Mouse (Mus musculus) frontal cortex, adult (tissue): ENCODE data around the gene Gorasp2.

Experiments
- ATAC-seq: cut with Nextera tagmentation; 2 replicates; pipeline ENCODE4 v1.9.2; 2017; ENCODE audit warnings: mild to moderate bottlenecking, moderate library complexity, mixed read lengths; ENCODE audit not compliant: low TSS enrichment

Gene Gorasp2

GRCm38 (mm10) chr2:70661715-70662495 is 529 bp downstream of the Gorasp2 start, which contains the start of gene Gm26558:
Gm26558 (minus strand) TSS chr2:70662108.
- ATAC-seq: peak; percentile 41

- ATAC-seq: no peak
Measured at GRCm38 (mm10) chr2:70663764-70664163, 2.4 kb downstream of the Gorasp2 start.

- ATAC-seq: no peak
Measured at GRCm38 (mm10) chr2:70667016-70667415, 5.6 kb downstream of the Gorasp2 start.

- ATAC-seq: no peak
Measured at GRCm38 (mm10) chr2:70669241-70669640, 7.9 kb downstream of the Gorasp2 start.

- no peak for ATAC-seq
Measured at GRCm38 (mm10) chr2:70669896-70670295, 8.5 kb downstream of the Gorasp2 start.

- ATAC-seq: peak; percentile 88
Measured at GRCm38 (mm10) chr2:70672476-70672875, 11.1 kb downstream of the Gorasp2 start.

GRCm38 (mm10) chr2:70673445-70674126 is 12.2 kb downstream of the Gorasp2 start:
- ATAC-seq: 0 out of 2 replicates have a peak, but pooled peaks have one; percentile 64

- ATAC-seq: no peak
Measured at GRCm38 (mm10) chr2:70682324-70682723, 20.9 kb downstream of the Gorasp2 start.

- peak; percentile 72 for ATAC-seq
Measured at GRCm38 (mm10) chr2:70688454-70689078, 27.2 kb downstream of the Gorasp2 start.

GRCm38 (mm10) chr2:70690195-70690594 is 28.8 kb downstream of the Gorasp2 start:
- no peak for ATAC-seq

- ATAC-seq: no peak
Measured at GRCm38 (mm10) chr2:70695712-70696111, 34.3 kb downstream of the Gorasp2 start.

GRCm38 (mm10) chr2:70700851-70701250 is 39.5 kb downstream of the Gorasp2 start:
- no peak for ATAC-seq

GRCm38 (mm10) chr2:70701571-70701970 is 40.2 kb downstream of the Gorasp2 start:
- no peak for ATAC-seq

- no peak for ATAC-seq
Measured at GRCm38 (mm10) chr2:70702403-70702802, 41.0 kb downstream of the Gorasp2 start.

- ATAC-seq: peak; percentile 55
Measured at GRCm38 (mm10) chr2:70708986-70709730, 47.8 kb downstream of the Gorasp2 start.

- no peak for ATAC-seq
Measured at GRCm38 (mm10) chr2:70710236-70710635, 48.9 kb downstream of the Gorasp2 start.

GRCm38 (mm10) chr2:70710878-70711277 is 49.5 kb downstream of the Gorasp2 start:
- no peak for ATAC-seq

GRCm38 (mm10) chr2:70723610-70724243 is 62.4 kb downstream of the Gorasp2 start:
- no peak for ATAC-seq

GRCm38 (mm10) chr2:70727089-70727488 is 65.7 kb downstream of the Gorasp2 start:
- no peak for ATAC-seq

GRCm38 (mm10) chr2:70735534-70735933 is 74.2 kb downstream of the Gorasp2 start:
- no peak for ATAC-seq

GRCm38 (mm10) chr2:70736008-70736407 is 74.6 kb downstream of the Gorasp2 start:
- ATAC-seq: no peak
